Mouse (Mus musculus) adrenal gland (tissue): ENCODE measurements around the gene Glod4.

ENCODE experiments used
- intact Hi-C: fragments of 180-260 bp; cut with DNase I; formaldehyde crosslinking; loops from one replicate; pipeline ENCODE4 v1.15.1; 2025

Gene Glod4

DNA sequence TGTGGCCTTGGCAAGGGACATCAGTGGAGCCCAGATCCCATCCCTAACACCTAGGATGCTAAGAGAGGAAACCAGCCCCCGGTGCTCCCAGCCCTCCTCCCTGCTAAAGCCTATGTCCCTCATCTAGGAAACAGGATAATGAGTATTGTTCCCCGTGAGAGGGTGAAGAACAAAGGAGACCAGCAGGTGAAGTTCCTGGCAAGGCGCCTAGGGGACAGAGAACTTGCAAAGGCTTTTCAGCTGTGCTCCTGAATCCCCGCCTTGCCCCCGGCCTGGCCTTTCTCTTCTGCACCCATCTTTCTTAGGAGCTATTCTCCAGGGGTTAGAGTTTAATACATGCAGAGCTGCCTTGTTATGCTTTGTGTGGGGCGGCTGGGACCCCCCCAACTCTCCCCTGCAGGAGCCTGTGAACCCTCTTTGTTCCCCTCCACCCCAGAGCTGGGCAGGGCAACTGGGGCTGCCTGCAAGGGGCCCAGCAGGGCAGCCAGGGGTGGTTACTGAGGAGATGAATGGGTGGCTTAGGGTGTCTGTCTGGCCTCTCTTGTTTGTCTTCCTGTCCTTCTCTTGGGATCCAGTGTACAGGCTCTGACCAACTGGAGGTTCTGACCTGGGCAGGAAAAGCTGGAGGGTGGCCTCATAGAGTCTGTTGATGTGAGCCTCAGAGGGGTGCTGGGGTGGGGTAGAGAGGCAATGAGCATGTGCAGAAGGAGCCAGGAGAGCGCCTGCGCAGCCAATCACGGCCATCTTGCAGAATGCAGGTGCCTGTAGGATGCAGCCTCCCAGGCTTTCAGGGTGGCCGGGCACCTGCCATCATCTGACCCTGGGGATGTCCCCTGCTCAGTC is 16.9 kb upstream of the Glod4 start:
- intact Hi-C loops = no loop called here

DNA sequence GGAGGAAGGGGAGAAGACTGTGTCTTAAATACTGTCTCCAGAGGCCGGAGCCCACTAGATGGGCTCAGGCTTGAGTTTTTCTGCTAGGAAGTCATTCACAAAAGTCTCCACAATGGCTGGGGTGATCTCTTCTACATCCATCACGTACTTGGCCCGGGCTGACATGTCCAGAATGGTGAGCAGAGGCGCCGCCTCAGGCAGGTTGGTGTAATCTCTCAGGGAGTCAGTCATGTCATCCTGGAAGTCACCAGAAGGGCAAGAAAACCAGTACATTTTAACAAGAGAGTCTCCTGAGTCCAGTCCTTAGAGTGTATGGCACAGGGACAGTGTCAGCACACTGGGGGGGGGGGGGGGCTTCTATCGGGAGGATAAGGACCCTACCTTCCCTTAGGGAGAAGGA is 15.0 kb upstream of the Glod4 start:
- intact Hi-C loops = no loop called here

GRCm38 (mm10) chr11:76257386-76257785 is 13.9 kb upstream of the Glod4 start:
- intact Hi-C loops = no loop called here

DNA sequence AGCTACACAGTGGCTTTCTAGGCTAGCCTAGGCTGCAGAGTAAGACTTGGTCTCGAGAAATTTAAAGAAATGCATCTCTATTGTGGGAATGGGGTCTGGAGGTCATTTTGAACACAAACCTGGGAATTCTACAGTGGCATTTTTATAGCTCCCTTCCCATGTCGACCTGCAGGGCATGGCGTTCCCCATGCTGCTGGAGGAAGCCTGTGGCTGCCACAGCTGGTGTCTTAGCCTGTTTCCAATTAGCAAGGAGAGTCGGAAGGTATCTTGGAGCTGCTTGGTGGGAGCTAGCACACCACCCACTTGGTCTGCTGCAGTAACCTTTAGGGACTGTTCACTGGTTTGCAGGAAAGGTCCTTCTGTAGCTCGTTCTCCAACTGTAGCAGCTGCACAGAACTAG is 12.6 kb upstream of the Glod4 start:
- intact Hi-C loops = no loop called here

DNA sequence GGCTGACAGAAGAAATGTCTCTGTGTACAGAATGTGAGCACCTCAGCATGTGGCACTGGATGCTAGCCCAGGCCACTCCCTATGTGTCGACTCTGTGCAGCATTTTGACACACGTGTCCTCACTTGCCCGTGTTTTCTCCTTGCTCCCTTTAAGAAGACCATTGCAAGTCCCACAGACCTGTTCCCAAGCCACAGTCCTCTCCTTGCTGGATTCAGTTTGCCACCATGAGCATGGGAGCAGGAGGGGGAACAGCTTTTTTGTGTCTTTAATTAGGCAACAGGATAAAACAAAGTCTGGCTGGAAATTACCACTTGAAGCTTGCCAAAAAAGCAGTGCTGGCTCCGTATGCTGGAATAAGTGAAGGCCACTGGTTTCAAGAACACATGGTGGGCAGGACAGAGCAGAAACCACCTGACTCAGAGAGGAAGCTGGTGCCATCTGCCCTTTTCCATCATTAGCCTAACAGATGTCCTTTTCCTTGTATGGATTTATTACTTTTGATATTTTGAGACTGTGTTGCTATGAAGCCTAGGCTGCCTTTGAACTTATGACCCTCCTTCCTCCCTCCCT is 12.0 kb upstream of the Glod4 start:
- intact Hi-C loops = no loop called here

DNA sequence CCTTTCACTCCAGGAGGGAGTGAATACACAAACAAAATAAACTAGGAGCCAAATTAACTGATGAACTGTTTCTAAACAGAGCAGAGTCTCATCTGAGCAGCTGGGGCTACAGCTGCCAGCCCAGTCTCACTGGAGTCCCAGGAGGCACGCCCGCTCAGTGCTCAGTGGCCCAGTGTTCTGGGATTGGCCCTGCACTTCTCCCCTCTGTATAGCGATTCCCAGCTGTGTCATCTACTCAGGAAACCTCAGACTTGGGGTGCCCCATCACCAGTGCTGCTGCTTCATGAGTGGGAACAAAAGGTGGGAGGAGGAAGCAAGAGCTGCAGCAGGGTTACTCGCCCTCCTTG is 10.4 kb upstream of the Glod4 start:
- intact Hi-C loops = loop anchor here (2.0 kb wide), 1 partner anchor 147 kb away; no protein-coding TSS in a partner anchor

GRCm38 (mm10) chr11:76253145-76253917 is 9.8 kb upstream of the Glod4 start:
- intact Hi-C loops = loop anchor here (2.0 kb wide), 1 partner anchor 147 kb away; no protein-coding TSS in a partner anchor

GRCm38 (mm10) chr11:76252036-76252435 is 8.5 kb upstream of the Glod4 start:
- intact Hi-C loops = loop anchor here (2.0 kb wide), 1 partner anchor 149 kb away; no protein-coding TSS in a partner anchor

- intact Hi-C loops = no loop called here
These were observed 3.7 kb upstream of the Glod4 start for GRCm38 (mm10) chr11:76247239-76247638.

- intact Hi-C loops = no loop called here
These were observed 2.9 kb upstream of the Glod4 start for GRCm38 (mm10) chr11:76246439-76246838.

DNA sequence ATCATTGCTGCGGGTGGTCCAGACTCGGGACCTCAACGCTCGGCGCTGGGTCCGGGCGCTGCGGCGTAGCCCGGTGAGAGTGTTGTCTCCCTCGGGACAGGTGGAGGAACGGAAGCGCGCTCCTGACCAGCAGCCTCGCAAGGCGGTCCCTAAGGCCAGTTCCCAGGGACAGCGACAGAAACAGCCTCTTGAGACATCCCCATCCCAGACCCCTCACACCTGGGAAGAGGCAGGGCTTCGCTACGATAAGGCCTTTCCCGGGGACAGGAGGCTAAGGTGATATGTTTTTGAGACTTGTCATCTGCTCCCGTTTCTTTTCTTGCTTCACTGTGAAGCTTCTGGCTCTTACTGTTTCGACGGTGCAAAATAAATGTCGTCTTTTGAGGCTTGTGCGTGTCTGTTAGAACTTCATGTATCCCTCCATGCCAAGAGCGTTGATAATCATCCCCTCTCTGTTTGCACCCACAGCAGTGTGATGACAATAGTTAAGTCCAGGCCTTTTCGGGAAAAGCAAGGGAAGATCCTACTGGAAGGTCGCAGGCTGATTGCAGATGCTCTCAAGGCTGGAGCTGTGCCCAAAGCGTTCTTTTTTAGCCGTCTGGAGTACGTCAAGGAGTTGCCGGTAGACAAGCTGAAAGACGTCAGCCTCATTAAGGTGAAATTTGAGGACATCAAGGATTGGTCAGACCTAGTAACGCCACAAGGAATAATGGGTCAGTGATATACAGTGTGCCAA is 454 bp upstream of the Glod4 start:
- intact Hi-C loops = no loop called here

DNA sequence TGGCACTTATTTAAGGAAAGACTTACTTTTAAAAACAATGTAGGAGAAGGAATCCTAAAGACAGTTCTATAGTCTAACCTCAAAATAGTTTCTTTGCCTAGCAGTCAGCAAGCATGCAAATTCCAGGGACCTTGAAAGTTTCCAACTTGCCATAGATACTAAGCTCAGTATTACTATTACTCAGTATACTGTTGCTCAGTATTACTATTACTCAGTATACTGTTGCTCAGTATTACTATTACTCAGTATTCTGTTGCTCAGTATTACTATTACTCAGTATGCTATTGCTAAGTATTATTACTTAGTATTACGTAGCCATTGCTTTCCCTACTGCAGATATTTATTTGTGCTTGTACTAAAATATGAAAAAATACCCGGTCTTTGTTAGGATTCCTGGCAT is 3.8 kb downstream of the Glod4 start:
- intact Hi-C loops = no loop called here

DNA sequence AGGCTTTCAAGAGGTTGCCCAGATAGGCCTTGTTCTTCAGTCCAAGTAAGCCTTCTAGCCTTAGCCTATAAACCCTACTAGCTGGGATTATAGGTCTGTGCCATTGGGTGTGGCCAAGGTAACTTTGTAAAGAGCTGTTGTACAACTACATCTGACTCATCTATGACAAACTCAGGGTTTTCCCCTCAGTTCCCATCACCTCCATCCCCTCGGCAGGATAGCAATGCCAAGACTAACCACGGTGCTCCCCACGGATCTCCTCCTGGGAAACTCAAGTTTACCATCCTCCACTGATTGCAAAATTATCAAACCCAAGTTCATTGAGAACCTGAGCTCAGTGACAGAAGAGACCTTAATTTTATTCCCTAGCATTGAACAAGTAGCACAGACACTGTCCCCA is 7.4 kb downstream of the Glod4 start:
- intact Hi-C loops = no loop called here

DNA sequence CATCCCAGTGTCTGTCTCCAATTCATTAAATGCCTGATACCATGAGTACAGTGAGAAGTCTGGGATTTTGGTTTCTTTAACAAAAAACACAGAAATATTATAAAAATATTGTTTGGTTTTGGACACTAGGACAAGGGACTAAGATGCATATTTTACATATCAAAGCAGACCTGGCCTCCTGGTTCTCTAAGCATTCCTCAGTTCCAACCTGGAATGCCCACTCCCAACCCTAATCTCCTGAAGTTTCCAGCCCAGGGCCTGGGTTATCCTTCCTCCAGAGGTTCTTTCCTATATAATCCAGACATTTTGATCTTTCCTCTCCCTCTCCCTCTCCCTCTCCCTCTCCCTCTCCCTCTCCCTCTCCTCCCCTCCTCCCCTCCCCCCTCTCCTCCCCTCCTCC is 18.5 kb downstream of the Glod4 start:
- intact Hi-C loops = no loop called here

- intact Hi-C loops = no loop called here
These were observed 18.9 kb downstream of the Glod4 start for GRCm38 (mm10) chr11:76224631-76225030.

GRCm38 (mm10) chr11:76217390-76217800 is 26.1 kb downstream of the Glod4 start, which contains the start of the genes Dbil5 and Gemin4:
Gene Dbil5 (plus strand): TSS chr11:76217608.
Gene Gemin4 (minus strand): TSS chr11:76217664.
- intact Hi-C loops = loop anchor here (5.0 kb wide), 1 partner anchor 35 kb away; no protein-coding TSS in a partner anchor

DNA sequence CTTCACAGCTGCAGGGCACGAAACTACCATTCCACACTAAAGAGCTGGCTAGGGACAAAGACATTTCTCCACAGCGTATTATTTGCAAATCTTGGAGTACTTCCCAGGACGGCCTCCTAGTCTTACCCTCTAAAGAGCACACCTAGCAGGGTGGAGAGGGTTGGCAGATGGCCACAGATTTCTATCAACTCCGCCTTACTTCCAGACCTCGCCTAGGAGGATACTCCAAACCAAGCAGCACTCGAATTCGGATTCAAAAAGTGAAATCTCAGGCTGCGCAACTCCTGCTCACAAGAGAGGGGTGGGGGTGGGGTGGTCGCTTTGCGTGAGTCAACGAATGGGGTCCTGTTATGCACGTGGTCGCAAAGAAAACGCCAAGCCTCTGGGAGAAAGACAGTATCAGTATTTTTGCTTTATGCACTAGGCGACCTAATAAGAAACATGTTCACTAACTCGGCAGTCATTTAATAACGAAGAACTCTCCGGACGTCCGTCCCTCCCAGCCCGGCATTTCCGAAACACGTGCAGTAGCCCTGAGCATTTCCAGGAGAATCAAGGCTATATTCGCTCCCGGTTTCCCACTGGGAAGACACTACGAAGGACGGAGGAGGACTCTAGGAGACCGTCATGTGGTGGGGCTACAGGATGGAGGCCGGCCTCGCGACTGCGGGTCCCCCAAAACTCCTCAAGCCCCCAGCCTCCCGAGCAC is 26.7 kb downstream of the Glod4 start:
- intact Hi-C loops = loop anchor here (5.0 kb wide), 1 partner anchor 35 kb away; no protein-coding TSS in a partner anchor

DNA sequence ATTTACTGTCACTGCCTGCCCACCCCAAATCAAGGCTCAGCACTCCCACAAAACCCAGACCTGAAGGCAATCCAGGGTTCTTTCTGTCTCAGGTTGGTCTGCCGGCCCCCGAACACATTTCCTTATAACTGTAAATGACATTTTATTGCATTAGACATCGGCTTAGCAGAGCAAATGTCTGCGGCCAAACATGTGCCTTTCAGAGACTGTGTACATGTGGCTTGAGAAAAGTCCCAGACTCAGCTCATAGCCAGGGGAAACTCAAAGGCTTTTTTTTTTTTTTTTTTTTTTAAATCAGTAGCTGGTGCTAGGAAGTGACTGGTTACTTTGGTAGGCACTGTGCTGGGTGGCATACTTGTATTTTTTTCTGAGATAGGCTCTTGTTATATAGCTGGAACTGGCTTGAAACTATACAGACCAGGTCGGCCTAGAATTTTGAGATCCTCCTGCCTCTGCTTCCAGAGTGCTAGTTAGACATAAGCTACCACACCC is 27.4 kb downstream of the Glod4 start:
- intact Hi-C loops = loop anchor here (5.0 kb wide), 1 partner anchor 34 kb away; no protein-coding TSS in a partner anchor

- intact Hi-C loops = loop anchor here (5.0 kb wide), 1 partner anchor 33 kb away; no protein-coding TSS in a partner anchor
These were observed 28.5 kb downstream of the Glod4 start for GRCm38 (mm10) chr11:76215011-76215410.

- intact Hi-C loops = no loop called here
These were observed 29.7 kb downstream of the Glod4 start for GRCm38 (mm10) chr11:76213841-76214240.
